Comparison of ENCODE assay signal across 9 mouse cellular contexts in the genomic region with DNA sequence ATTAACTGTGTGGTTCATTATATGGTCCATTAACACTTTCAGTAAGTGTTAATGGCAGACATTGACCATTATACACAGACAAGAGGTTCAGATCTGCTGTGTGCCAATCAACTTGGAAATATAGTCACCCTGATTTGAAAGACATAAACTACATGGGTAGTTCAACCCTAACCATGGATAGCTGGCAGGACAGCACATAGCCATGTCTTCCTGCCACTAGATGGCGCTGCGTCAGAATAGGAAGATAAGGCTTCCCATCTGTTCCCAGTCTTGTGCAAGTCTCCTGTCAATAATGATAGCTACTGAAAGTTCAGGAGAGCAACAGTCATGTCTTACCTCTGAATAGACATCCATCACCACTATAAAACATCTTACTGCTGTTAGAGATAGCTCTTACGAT.
DNase-seq lines count a peak whose midpoint lies in the region; ATAC-seq and TF ChIP-seq lines count a peak whose summit lies in the region.
"Had no signal": no experiment of that assay in that cellular context is flagged by ENCODE, and none has a peak within 500 bp of the region (broad histone marks: within the 10 kb centered on the region; RNA-seq: fewer than 3 reads in every experiment).

No protein-coding gene starts in this region.

- no peaks in the 10 kb centered on the region for H3K36me3 ChIP-seq in forebrain, embryonic 12.5 days (replicated peaks)
- H3K36me3 ChIP-seq in hindbrain, embryonic 15.5 days = no peaks in the 10 kb centered on the region
- H3K36me3 ChIP-seq in neural tube, embryonic 13.5 days = no peaks in the 10 kb centered on the region
- H3K36me3 ChIP-seq: embryonic facial prominence, embryonic 12.5 days had no signal

- no peak overlapping the region for H3K27ac ChIP-seq in left cerebral cortex, adult 2 months
- H3K27ac ChIP-seq in forebrain, embryonic 12.5 days = no peak overlapping the region
- H3K27ac ChIP-seq in hindbrain, embryonic 15.5 days (replicated peaks) = no peak overlapping the region
- no peak overlapping the region for H3K27ac ChIP-seq in neural tube, embryonic 13.5 days (replicated peaks)
- H3K27ac ChIP-seq: embryonic facial prominence, embryonic 12.5 days had no signal

- DNase-seq in left cerebral cortex, adult 2 months (ENCODE audit: extremely low spot score in 1 of 2, low spot score in 2 of 2) = peak; percentile 32 to 45
- no peak for DNase-seq in left cerebral cortex, adult 8-10 months (ENCODE audit: low spot score in 2 of 2)
- DNase-seq in c-Kit-positive CD71-negative TER-119-negative erythroid progenitor cells, embryonic 14.5 days (ENCODE audit: low read depth) = peak; percentile 52
- peak; percentile 18 to 40 for DNase-seq in left cerebral cortex, postnatal 36 days (ENCODE audit: low spot score in 2 of 2)
- DNase-seq in thymus, postnatal 25 days = peak; percentile 24

- no peak overlapping the region for H3K4me2 ChIP-seq in forebrain, embryonic 12.5 days
- no peak overlapping the region for H3K4me2 ChIP-seq in hindbrain, embryonic 15.5 days
- no peak overlapping the region for H3K4me2 ChIP-seq in neural tube, embryonic 13.5 days
- H3K4me2 ChIP-seq: embryonic facial prominence, embryonic 12.5 days had no signal

- H3K9me3 ChIP-seq in forebrain, embryonic 12.5 days = no peaks in the 10 kb centered on the region
- H3K9me3 ChIP-seq in hindbrain, embryonic 15.5 days = no peaks in the 10 kb centered on the region
- no peaks in the 10 kb centered on the region for H3K9me3 ChIP-seq in neural tube, embryonic 13.5 days
- H3K9me3 ChIP-seq: embryonic facial prominence, embryonic 12.5 days had no signal

- intact Hi-C loops in left cerebral cortex, adult 2 months (cut with DNase I) = loop anchor here (5.0 kb wide), 2 partner anchors 192 to 227 kb away; no protein-coding TSS in a partner anchor
- intact Hi-C loops in left cerebral cortex, postnatal 36 days (cut with DNase I) = loop anchor here (10.0 kb wide), 2 partner anchors 190 to 230 kb away; no protein-coding TSS in a partner anchor

- H3K9ac ChIP-seq in forebrain, embryonic 12.5 days = no peak overlapping the region
- H3K9ac ChIP-seq in hindbrain, embryonic 15.5 days = no peak overlapping the region
- no peak overlapping the region for H3K9ac ChIP-seq in neural tube, embryonic 13.5 days
- H3K9ac ChIP-seq: embryonic facial prominence, embryonic 12.5 days had no signal

- H3K27me3 ChIP-seq in forebrain, embryonic 12.5 days = no peaks in the 10 kb centered on the region
- H3K27me3 ChIP-seq in hindbrain, embryonic 15.5 days = no peaks in the 10 kb centered on the region
- no peaks in the 10 kb centered on the region for H3K27me3 ChIP-seq in neural tube, embryonic 13.5 days
- H3K27me3 ChIP-seq: embryonic facial prominence, embryonic 12.5 days had no signal

- WGBS in forebrain, embryonic 12.5 days = 26% methylated on average over 3 of the region's 3 CpGs
- 21% methylated on average over 3 of the region's 3 CpGs for WGBS in hindbrain, embryonic 15.5 days
- 26% methylated on average over 3 of the region's 3 CpGs for WGBS in neural tube, embryonic 13.5 days

- no peak overlapping the region for H3K4me3 ChIP-seq in left cerebral cortex, adult 2 months
- no peak overlapping the region for H3K4me3 ChIP-seq in forebrain, embryonic 12.5 days (replicated peaks)
- no peak overlapping the region for H3K4me3 ChIP-seq in hindbrain, embryonic 15.5 days
- H3K4me3 ChIP-seq in neural tube, embryonic 13.5 days = no peak overlapping the region
- H3K4me3 ChIP-seq: embryonic facial prominence, embryonic 12.5 days had no signal

- H3K4me1 ChIP-seq in forebrain, embryonic 12.5 days = no peaks in the 10 kb centered on the region
- no peaks in the 10 kb centered on the region; the same call in 1 of the 2 replicates for H3K4me1 ChIP-seq in hindbrain, embryonic 15.5 days (replicated peaks)
- H3K4me1 ChIP-seq in neural tube, embryonic 13.5 days (replicated peaks) = peaks cover 18% of the 10 kb centered on the region; the same call in 1 of the 2 replicates
- H3K4me1 ChIP-seq: embryonic facial prominence, embryonic 12.5 days had no signal

- peak; percentile 55; the same call in 1 of the 2 replicates for ATAC-seq in forebrain, embryonic 12.5 days (ENCODE audit: low FRiP score)
- ATAC-seq in hindbrain, embryonic 15.5 days (ENCODE audit: low FRiP score, low read depth) = peak; percentile 51; the same call in 1 of the 2 replicates
- peak; percentile 36; the same call in 1 of the 2 replicates for ATAC-seq in neural tube, embryonic 13.5 days (ENCODE audit: low read depth)

- TF ChIP-seq CTCF in left cerebral cortex, adult 2 months (IDR thresholded peaks at IDR 0.05) = peak; percentile 79

Comparison
In these comparisons a context has a peak if more than half of its experiments do, and no peak if none do; other contexts are left out.
1. DNase-seq: peak in left cerebral cortex, adult 2 months (2 of 2), c-Kit-positive CD71-negative TER-119-negative erythroid progenitor cells, embryonic 14.5 days (single experiment), left cerebral cortex, postnatal 36 days (2 of 2) and thymus, postnatal 25 days (single experiment); none in left cerebral cortex, adult 8-10 months (0 of 2).
2. Peak in every context shown above with its lines, with median percentiles within 50 percentile points of each other: ATAC-seq.